Mouse (Mus musculus) intestine, embryonic 15.5 days (tissue): Measurements from ENCODE around the gene Ets1. TPM values are rescaled to one million over a fixed set of nuclear protein-coding genes. Genes with fewer than 3 reads are reported as not detected.

ENCODE experiments used
- ATAC-seq: fragments of 200-750 bp; cut with Nextera tagmentation; 2 replicates; pipeline ENCODE4 v1.8.0; 2017; ENCODE audit warnings: moderate TSS enrichment, moderate library complexity
- H3K27ac ChIP-seq: fragments of 300-500 bp; sonication (generic); 2 replicates; pipeline ENCODE4 v1.5.1; 2015; ENCODE audit warnings: mild to moderate bottlenecking, inconsistent platforms
- H3K27me3 ChIP-seq: fragments of 300-500 bp; sonication (generic); replicated peaks from 2 replicates; pipeline ENCODE4 v1.6.1; 2015; ENCODE audit warnings: inconsistent platforms
- H3K36me3 ChIP-seq: fragments of 300-500 bp; sonication (generic); 2 replicates; pipeline ENCODE4 v1.6.1; 2015; ENCODE audit warnings: inconsistent platforms
- H3K4me1 ChIP-seq: fragments of 300-500 bp; sonication (generic); replicated peaks from 2 replicates; pipeline ENCODE4 v1.6.1; 2015; ENCODE audit warnings: inconsistent platforms
- H3K4me2 ChIP-seq: fragments of 300-500 bp; sonication (generic); replicated peaks from 2 replicates; pipeline ENCODE4 v1.6.1; 2015; ENCODE audit warnings: mild to moderate bottlenecking, inconsistent platforms
- H3K4me3 ChIP-seq: fragments of 300-500 bp; sonication (generic); replicated peaks from 2 replicates; pipeline ENCODE4 v1.5.1; 2015; ENCODE audit warnings: inconsistent platforms
- H3K9ac ChIP-seq: fragments of 300-500 bp; sonication (generic); 2 replicates; pipeline ENCODE4 v1.6.1; 2015; ENCODE audit warnings: inconsistent platforms
- H3K9me3 ChIP-seq: fragments of 300-500 bp; sonication (generic); 2 replicates; pipeline ENCODE4 v1.6.1; 2016; ENCODE audit warnings: inconsistent platforms
- WGBS: fragments of 180-500 bp; shearing (Covaris S2); methylation state at CpG from one replicate; pipeline ENCODE4 v1.1.7; 2015; 5-methylcytosine and 5-hydroxymethylcytosine counted together
- polyA plus RNA-seq: library from polyadenylated mRNA; unstranded; fragments of >200 nt; fragmentation: Nextera tagmentation; extraction: Ambion mirVana; gene quantifications from 2 replicates; pipeline ENCODE4 v1.2.1, GENCODE M21; 2015

Ets1 gene
- polyA plus RNA-seq, 1 experiment from 2014 or later: 43.0 TPM

DNA sequence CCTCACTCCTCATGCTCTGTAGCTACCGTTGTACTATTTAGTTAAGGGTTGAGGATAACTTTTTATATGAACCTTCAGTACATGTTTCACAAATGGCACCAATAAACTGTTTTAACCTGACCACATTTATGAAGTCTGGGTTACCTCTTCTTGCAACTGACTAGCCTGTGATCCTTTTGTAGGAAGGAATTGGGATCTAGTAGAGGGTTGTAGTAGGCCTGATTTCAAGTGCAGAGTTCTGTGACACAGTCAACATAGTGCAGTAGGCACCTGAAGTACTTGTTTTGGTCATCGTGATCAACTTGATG lies 65.9 kb downstream of the Ets1 start:
- no peak overlapping the region for H3K27ac ChIP-seq
- WGBS: 65% methylated on average over 2 of the region's 2 CpGs
- ATAC-seq: no peak
- no peaks in the 10 kb centered on the region for H3K36me3 ChIP-seq
- no peaks in the 10 kb centered on the region for H3K27me3 ChIP-seq
- no peak overlapping the region for H3K9ac ChIP-seq
- no peak overlapping the region for H3K4me3 ChIP-seq
- H3K4me2 ChIP-seq: peak overlapping the region; percentile 46
- peaks cover 20% of the 10 kb centered on the region for H3K4me1 ChIP-seq
- H3K9me3 ChIP-seq: no peaks in the 10 kb centered on the region

DNA sequence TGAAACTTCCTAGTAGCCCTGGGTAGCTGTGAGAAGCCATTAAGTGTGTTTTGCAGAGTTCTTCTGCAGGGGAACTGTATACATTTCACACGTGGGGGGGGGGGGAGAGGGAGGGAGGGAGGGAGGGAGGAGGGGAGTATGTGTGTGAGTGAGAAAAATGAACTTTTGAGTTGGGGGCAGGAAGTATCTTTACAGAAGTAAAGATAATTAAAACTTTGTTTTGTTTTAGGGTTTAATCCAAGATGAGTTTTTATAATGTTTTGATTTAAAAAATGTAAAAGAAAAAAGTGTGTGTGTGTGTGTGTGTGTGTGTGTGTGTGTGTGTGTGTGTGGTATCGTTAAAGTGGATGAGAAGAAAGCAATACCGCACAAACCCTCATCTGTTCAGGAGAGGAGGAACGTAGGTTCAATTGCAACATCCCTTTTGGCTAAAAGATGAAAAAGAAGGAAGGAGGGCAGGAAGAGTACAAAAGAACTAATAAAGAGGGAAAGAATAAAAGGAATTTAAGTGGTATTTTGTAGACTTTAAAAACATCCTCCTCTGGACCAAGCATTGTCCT lies 66.9 kb downstream of the Ets1 start:
- Histone ChIP-seq H3K4me2 (no peak overlapping the region), H3K27me3 (no peaks in the 10 kb centered on the region), H3K4me3 (no peak overlapping the region), H3K9ac (no peak overlapping the region), H3K4me1 (peaks cover 20% of the 10 kb centered on the region), H3K27ac (no peak overlapping the region), H3K36me3 (no peaks in the 10 kb centered on the region), H3K9me3 (no peaks in the 10 kb centered on the region)
- ATAC-seq: no peak
- WGBS: 40% methylated on average over 4 of the region's 4 CpGs

DNA sequence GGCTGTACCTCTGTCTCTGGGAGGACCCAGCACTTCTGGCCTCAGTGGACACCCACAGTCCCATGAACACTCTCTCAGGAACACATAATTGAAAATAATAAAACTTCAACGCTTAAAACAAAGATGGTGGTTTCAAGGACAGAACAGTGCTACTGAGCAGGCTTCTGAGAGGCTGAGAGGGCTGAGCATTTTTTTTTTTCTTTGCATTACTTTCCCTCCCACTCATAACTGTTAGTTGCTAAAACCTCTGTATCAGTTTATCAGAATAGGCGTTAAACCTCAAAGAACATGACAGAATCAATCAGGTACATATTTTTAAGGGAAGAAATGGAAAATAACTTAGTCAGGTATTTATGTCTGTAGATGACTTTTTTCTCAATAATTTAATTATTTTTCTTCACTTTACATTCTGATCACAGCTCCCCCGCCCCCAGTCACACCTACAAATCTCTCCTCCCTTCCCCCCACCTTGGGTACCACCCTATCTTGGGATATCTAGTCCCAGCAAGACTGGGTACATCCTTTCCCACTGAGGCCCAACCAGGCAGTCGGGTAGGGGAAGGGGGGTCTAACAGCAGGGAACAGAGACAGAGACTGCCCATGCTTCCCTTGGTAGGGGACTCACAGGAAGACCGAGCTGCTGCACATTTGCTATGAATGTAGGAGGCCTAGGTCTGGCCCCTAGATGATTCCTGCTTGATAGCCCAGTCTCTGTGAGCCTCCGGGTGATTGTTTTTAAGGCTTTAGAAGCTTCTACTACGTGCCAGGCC lies 68.1 kb downstream of the Ets1 start:
- WGBS: 78% methylated on average over 7 of the region's 7 CpGs
- H3K4me3 ChIP-seq: no peak overlapping the region
- H3K9me3 ChIP-seq: no peaks in the 10 kb centered on the region
- H3K27ac ChIP-seq: no peak overlapping the region
- no peak for ATAC-seq
- H3K27me3 ChIP-seq: no peaks in the 10 kb centered on the region
- no peak overlapping the region for H3K9ac ChIP-seq
- peaks cover 27% of the 10 kb centered on the region for H3K4me1 ChIP-seq
- no peaks in the 10 kb centered on the region for H3K36me3 ChIP-seq
- H3K4me2 ChIP-seq: no peak overlapping the region

DNA sequence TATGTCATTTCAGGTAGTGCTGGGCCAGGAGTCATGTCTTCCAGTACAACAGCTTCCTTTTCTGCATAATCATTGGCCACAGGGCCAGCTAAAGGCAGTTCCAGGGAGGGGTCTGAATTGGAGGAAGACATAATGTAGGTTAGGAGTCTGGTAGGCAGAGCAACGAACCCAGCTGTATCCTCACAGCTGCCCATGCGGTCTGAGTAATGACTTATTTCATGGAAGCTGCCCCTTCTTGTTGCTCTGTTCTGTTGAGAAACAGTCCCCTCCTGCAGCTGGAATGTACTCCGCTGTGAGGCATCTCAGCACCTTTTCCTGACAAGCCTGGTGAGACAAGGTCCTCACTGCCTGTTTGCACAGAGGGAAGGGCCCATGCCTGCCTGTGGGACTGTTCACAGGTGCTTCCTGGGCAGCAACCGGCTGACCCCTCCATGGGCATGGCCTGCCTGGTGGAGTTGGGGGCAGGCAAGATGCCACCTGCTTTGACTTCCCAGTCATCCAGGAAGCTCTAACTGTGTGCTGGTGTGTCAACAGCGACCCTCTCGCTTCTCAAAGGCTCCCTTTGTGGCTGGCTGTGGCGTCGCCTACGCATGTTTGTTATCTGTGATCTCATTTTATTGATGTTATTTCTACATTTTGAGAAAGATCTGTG lies 69.9 kb downstream of the Ets1 start:
- H3K27ac ChIP-seq: peak overlapping the region; percentile 19; the same call in 1 of the 2 replicates
- ATAC-seq: peak; percentile 74
- H3K9me3 ChIP-seq: no peaks in the 10 kb centered on the region
- no peaks in the 10 kb centered on the region for H3K27me3 ChIP-seq
- 46% methylated on average over 9 of the region's 9 CpGs for WGBS
- no peaks in the 10 kb centered on the region for H3K36me3 ChIP-seq
- no peak overlapping the region; the same call in 1 of the 2 replicates for H3K4me2 ChIP-seq
- H3K4me1 ChIP-seq: peaks cover 33% of the 10 kb centered on the region
- no peak overlapping the region for H3K9ac ChIP-seq
- H3K4me3 ChIP-seq: no peak overlapping the region

DNA sequence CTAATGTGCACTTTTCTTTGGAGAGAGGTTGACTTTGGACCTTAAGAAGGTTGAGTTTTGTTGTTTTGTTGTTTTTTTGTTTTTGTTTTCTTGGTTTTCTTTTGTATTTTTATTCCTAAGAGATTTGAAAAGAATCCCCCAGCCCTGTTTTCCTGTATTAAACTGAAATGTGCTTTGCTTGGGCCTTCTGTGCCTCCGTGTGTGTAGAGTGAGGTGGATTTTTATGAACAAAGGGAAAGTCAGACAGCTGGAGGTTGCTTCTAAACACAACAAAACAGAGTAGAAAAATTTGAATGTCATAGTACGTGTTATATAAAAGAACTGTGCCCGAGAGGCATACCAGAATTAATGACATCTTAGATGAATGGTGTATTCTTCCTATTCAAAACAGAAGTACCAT lies 71.4 kb downstream of the Ets1 start:
- no peak for ATAC-seq
- Histone ChIP-seq H3K4me1 (peaks cover 34% of the 10 kb centered on the region), H3K27ac (no peak overlapping the region), H3K9ac (no peak overlapping the region), H3K4me2 (no peak overlapping the region), H3K36me3 (no peaks in the 10 kb centered on the region), H3K4me3 (no peak overlapping the region), H3K27me3 (no peaks in the 10 kb centered on the region), H3K9me3 (no peaks in the 10 kb centered on the region)
- 64% methylated on average over 3 of the region's 3 CpGs for WGBS

DNA sequence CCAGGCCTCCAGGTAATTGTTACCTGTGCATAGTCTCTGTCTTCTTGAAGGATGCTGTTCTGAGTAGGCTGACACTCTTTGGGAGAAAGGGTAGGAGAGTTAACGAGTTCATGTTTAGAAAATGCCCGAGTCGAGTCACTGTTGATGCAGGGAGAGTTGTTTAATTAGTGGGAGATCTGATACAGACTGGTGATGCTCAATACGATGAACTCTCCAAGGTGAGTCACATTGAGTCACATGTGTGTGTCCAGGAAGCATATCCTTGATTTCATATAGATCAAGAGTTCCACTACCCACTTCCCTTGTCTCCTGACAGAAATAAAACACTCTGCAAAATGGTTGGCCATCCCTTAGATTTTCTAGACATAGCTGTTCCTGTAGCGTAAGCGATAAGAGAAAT lies 72.5 kb downstream of the Ets1 start:
- Histone ChIP-seq H3K9me3 (no peaks in the 10 kb centered on the region), H3K27me3 (no peaks in the 10 kb centered on the region), H3K36me3 (no peaks in the 10 kb centered on the region), H3K4me2 (no peak overlapping the region), H3K4me3 (no peak overlapping the region), H3K9ac (no peak overlapping the region), H3K27ac (no peak overlapping the region), H3K4me1 (peaks cover 39% of the 10 kb centered on the region)
- no peak for ATAC-seq
- WGBS: 70% methylated on average over 6 of the region's 6 CpGs

DNA sequence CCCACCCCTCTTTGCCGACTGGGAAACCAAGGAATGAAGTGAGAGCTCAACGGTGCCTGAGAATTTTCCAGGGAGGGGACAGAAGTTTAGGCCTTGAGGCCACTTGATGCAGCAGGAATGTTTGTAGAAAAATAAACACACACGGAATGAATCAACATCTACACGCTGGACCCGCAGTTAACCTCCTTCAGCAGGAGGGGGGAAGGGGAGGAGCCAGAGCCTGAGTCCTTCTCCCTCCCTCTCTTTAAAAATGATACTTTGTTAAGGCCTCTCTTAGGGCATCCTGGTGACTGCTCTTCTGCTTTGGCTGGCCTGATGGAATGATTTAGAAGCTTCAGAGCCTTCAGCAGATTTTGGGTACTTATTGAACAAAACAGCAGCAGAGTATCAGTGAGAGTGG lies 73.3 kb downstream of the Ets1 start:
- H3K27me3 ChIP-seq: no peaks in the 10 kb centered on the region
- ATAC-seq: 0 out of 2 replicates have a peak, but pooled peaks have one; percentile 31
- no peak overlapping the region for H3K4me3 ChIP-seq
- WGBS: 8% methylated on average over 5 of the region's 5 CpGs
- H3K9me3 ChIP-seq: no peaks in the 10 kb centered on the region
- H3K4me2 ChIP-seq: no peak overlapping the region; the same call in 1 of the 2 replicates
- H3K4me1 ChIP-seq: peaks cover 46% of the 10 kb centered on the region
- no peaks in the 10 kb centered on the region for H3K36me3 ChIP-seq
- no peak overlapping the region for H3K27ac ChIP-seq
- H3K9ac ChIP-seq: no peak overlapping the region

DNA sequence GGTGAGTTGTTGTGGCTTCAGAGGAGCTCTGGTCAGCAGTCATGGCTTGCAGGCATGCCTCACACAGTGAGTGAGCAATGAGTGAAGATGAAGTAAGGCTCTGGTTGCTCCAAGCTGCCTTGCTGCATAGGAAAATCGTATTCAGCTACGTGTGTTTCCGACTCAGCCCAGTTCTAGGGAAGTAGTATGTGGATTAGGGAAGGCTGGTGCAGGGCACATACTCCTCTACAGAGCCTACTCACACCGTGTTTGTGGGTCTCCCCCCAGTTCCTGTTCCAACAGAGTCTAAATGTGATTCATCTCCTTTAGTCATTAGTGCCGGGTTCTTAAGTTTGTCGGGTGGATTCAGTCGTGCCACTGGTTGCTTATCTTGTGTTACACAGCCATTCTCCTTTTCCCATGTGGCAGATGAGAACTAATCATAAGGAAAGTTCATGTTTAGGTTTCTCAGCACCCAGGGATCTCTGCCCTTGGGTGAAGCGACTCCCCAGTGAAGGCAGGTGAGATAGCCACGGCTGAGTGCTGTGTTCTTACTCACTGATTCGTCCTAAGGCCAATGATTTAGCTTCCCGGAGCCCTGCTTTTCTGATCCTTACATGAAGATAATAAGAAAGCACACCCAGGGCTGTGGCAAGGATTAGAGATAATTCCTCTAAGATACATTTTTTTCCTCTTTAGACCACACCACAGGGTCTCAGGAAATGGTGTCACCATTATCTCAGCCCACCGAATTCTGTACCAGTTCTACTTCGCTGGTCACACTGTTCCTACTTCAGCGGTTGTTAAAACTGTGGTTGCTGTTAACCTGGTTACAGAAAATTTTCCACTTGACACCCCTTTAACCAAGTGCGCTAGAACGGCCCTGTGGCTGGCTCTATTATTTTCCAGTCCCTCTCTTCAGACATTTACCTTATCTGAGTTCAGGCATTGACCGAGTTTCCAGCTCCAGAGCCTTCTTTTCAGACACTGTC lies 74.0 kb downstream of the Ets1 start:
- no peaks in the 10 kb centered on the region for H3K27me3 ChIP-seq
- no peak overlapping the region for H3K27ac ChIP-seq
- H3K36me3 ChIP-seq: no peaks in the 10 kb centered on the region
- no peak overlapping the region for H3K4me3 ChIP-seq
- peaks cover 51% of the 10 kb centered on the region for H3K4me1 ChIP-seq
- ATAC-seq: no peak
- H3K9ac ChIP-seq: no peak overlapping the region
- WGBS: 65% methylated on average over 17 of the region's 17 CpGs
- H3K4me2 ChIP-seq: no peak overlapping the region; the same call in 1 of the 2 replicates
- no peaks in the 10 kb centered on the region for H3K9me3 ChIP-seq

DNA sequence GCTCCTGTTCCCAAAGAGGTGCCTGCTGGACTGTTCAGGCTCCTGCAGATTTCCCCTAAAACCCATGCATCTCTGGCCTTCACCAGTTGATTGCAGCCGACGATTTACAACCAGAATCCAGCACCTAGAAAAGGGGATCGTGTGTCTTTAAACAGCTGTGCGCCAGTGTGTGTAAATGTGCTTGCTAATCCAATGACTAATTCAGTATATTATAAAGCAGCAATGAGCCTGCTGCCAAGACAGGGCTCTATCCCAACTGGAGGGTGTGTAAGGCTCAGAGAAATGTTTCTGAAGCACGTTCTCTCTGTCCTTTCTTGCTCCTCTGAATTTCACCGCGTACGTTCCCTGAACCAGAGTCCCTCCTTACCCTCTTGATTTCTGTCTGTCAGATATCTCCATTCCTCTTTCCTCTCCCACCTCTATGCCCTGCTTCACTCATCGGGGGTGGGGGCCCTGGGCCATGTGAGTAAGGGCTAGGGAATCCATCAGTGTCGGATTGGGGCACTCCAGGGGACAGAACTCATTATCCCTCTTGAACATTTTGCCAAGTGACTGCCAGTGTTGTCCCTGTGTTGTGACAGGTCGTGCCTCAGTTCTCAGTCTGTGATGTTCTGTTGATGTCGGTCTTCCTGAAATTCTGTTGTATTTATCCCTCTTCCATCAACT lies 75.1 kb downstream of the Ets1 start:
- peak overlapping the region; percentile 23; the same call in 1 of the 2 replicates for H3K27ac ChIP-seq
- H3K36me3 ChIP-seq: no peaks in the 10 kb centered on the region
- ATAC-seq: no peak
- no peaks in the 10 kb centered on the region for H3K9me3 ChIP-seq
- H3K27me3 ChIP-seq: no peaks in the 10 kb centered on the region
- H3K9ac ChIP-seq: no peak overlapping the region
- no peak overlapping the region for H3K4me3 ChIP-seq
- no peak overlapping the region for H3K4me2 ChIP-seq
- 53% methylated on average over 12 of the region's 12 CpGs for WGBS
- peaks cover 51% of the 10 kb centered on the region for H3K4me1 ChIP-seq

DNA sequence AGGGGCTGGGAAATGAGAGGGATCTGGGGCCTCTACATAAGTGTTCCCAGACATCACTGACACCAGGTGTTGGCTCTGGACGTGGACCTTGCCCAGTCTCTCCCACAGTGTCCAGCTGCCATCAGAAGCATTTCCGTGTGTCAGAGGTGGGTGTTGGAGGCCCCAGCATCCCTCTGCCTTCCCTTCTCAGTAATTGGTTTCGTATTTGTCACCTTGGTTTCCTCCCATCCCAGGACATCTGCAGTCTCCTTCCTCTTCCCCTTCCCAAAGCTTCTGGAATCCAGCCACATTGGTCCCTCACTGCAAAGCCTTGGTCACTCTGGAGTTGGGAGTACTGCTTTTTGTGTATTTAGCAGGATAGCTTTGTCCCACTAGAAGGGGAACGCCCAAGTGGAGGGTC lies 75.7 kb downstream of the Ets1 start:
- Histone ChIP-seq H3K9me3 (no peaks in the 10 kb centered on the region), H3K4me2 (no peak overlapping the region), H3K4me1 (peaks cover 52% of the 10 kb centered on the region), H3K4me3 (no peak overlapping the region), H3K9ac (no peak overlapping the region), H3K27me3 (no peaks in the 10 kb centered on the region), H3K36me3 (no peaks in the 10 kb centered on the region), H3K27ac (no peak overlapping the region)
- peak; percentile 29; the same call in 1 of the 2 replicates for ATAC-seq
- 71% methylated on average over 4 of the region's 4 CpGs for WGBS

DNA sequence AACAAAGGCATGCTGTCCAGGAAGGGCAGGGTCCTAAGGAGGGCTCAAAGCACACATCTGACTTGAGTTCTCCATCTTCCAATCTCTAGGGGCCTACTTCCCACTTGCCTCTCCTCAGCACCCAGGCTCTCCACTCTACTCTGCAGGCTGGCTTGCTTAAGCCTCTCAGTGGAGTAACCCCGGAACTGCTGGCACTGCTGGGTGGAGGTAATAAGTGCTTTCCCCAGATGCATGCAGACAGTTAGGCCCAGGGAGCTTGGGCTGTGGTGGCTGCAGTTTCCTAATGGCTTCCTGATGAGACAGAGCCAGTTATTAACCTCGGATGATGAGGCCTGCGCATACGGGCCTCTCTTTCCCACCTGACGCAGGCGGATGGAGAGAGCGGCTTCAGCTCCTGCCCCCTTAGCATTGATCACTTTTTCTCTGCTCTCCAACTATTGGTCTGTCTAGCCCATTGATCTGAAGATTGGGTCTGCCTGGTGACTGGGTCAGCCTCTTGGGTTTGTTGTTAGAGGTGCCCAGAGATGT lies 76.4 kb downstream of the Ets1 start:
- H3K27me3 ChIP-seq: no peaks in the 10 kb centered on the region
- H3K9me3 ChIP-seq: no peaks in the 10 kb centered on the region
- no peaks in the 10 kb centered on the region for H3K36me3 ChIP-seq
- H3K27ac ChIP-seq: no peak overlapping the region; the same call in 1 of the 2 replicates
- WGBS: 77% methylated on average over 7 of the region's 7 CpGs
- peaks cover 52% of the 10 kb centered on the region for H3K4me1 ChIP-seq
- no peak overlapping the region for H3K4me2 ChIP-seq
- H3K4me3 ChIP-seq: no peak overlapping the region
- H3K9ac ChIP-seq: no peak overlapping the region
- no peak for ATAC-seq
